Mouse (Mus musculus): Measurements from ENCODE around the gene Ptpn21. TPM values are rescaled to one million over a fixed set of nuclear protein-coding genes. Genes with fewer than 3 reads are reported as not detected.

The Ptpn21 gene
- total RNA-seq, 4 experiments from 2014 or later: 35.2 to 44.5 (median 39.7) TPM

DNA sequence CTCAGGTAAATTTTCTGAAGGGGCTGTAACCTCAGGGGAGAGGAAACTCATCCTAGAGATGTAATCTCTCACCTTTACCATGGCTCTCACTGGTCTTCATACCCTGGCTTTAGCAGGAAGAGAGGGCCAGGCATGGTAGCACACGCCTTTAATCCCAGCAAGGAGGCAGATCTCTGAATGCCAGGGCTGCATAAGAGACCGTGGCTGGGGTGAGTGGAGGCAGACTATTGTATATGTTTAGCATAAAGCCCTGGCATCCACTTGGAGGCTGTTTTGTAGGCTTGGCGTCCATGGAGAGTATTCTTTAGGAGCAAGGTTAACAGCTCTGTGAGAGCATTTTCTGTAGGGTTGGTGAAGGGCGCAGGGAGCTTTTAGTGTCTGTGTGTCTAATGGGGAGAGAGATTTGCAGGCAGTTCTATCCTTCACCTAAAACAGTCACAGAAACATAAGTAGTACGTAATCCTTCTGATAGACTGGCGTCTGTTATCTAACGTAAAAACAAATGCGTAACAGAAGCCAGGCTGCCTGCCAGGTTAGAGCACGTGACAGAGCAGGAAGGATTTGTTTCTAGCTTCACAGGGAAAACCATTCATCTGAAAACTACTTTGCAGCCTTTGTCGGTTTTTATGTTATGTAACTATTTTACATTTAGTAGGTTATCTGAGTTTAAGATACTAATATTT, 68.9 kb downstream of the Ptpn21 start:
- peak in 1 of 2 experiments; percentile 17 for DNase-seq (ENCODE audit: low spot score in 2 of 2)

DNA sequence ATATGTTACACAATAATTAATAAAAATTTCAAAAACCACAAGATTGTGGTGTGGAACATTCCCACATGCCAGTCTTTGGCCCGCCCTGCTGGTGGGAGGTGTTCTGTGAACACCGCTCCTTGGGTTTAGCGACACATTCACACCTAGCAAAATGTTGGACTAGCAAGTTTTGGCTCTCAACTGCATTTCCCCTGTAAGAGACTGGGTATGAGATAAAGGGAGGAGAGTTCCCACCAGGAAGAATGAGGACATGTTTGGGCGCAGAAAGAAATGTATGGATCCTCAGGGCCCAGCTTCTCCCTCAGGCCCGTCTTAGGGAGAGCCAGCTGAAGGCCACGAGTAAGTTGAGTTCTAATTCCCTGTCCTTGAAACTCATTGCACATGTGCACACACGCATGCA, 74.6 kb downstream of the Ptpn21 start:
- DNase-seq (ENCODE audit: low spot score in 2 of 2): no peak

DNA sequence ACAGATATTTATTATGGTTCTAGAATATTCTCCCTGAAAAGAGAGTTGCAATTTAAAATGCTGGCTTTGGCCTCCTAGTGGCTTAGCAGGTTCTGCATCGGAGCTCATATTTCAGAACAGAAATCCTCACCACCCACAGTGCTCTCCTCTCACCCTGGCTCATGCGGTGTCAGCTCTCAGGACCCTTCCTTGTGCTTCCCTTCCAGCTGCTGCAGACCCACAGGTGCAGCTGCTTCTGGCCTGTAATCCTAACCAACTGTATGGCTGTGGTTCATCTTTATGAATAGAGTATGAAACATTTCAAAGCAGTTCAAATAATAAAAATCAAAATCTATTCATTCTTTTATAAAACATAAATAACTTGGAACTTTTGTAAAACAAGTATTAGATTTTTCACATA, 80.3 kb downstream of the Ptpn21 start:
- no peak for DNase-seq (ENCODE audit: low spot score in 2 of 2)

DNA sequence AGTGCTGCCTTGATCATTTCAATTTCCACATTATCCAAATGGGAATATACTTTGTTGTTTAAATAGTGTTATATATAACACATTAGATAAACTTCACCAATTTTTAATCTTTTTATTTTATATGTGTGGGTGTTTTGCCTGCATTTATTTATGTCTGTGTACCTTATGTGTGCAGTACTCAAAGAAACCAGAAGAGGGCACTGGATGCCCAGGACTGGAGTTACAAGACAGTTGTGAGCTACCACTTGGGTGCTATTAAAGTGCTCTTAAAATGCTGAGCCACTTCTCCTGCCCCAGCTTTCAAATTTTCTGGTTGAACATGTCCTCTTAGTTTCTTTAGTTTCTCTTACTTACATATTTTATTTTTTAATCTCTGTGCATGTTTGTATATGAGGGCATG, 92.4 kb downstream of the Ptpn21 start:
- DNase-seq (ENCODE audit: low spot score in 2 of 2): no peak

DNA sequence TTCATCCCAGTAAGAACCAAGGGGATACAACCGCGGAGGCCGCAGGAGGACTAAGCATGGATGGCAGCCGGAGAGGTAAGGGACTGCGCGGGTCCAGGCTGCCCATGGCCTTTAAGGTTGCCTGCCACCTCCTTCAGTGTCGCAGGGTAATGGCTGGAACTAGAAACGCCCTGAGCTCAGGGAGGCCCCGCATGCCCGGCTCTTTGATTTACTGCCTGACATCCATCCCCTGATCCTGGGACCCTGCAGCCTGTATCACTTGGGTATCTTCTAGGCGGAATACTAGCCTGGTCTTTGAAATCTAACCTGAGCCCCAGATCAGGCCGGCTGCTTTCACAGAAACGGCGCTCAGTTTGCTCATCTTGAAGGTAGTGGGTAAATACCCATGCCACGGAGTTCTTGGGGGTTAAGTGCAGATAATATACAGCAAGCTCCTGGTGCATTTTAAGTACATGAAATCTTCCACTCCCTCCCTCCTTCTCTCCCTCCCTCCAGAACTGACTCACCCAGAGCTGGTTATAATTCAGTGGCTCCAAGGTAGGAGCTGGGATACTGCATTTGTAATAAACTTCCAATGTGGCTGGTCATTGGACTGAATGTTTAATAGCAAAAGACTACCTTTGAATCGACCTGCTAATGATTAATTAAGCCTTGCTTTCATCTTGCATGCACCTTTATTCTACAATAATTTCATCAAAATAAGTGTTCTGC, 108.8 kb downstream of the Ptpn21 start:
- no peak for DNase-seq (ENCODE audit: low spot score in 2 of 2)

DNA sequence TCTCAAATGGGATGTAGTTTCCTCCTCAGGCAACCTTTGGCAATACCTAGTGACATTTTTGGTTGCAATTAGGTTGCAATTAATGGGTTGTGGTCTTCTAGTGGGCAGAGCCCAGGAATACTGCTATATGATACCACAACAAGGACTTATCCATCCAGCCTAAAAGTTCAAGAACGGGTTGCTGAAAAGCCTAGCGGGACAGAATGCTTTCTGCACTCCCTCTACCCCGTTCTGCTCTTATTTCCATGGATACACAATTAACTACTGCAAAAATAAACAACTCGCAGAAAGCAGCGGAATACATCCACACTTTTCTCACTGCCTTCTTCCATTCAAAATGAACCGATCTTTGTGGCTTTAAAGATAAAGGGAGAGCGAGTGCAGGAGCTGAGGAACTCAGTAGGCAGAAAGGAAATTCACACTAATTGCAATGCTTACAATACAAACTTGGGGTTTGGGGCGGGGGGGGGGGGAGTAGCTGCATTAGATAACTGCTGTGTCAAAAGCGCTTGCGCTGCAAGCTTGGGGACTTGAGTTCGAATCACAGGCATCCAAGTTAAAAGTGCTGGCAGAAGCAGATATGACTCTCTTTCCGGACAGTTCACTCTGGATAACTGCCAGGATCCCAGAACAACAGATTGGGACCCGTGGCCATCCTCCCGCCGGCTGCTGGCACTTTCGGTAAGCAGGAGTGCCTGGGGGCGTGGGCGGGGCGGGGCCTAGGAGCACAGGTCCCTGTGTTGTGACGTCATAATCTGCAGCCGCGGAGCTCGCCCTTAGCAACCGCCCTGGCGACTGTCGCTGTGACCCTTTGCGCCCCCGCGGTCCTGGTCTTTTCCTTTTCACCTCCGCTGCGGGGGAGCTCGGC, 109.6 kb downstream of the Ptpn21 start, which contains the start of gene Spata7:
Gene Spata7 (plus strand): TSS at position 766 of the 868 bp plus-strand sequence.
- DNase-seq (ENCODE audit: low spot score in 2 of 2): peak; percentile 61 to 68

Other genes starting within 250 kb of the Ptpn21 start
- gene Kcnk10, start 159.1 kb downstream of the Ptpn21 start, total RNA-seq (2022): not detected
- 1 to 10 TPM; 3.0 to 4.0 (median 3.4) TPM for gene Spata7, start 109.2 kb downstream of the Ptpn21 start, total RNA-seq (2022)
- gene Zc3h14, start 9.6 kb upstream of the Ptpn21 start, total RNA-seq (2022): 10 to 100 TPM; 46.7 to 55.3 (median 49.1) TPM
- gene Eml5, start 164.1 kb upstream of the Ptpn21 start, total RNA-seq (2022): 1 to 10 TPM; 1.7 to 4.7 (median 3.0) TPM
- 1 to 10 TPM; 4.3 to 8.2 (median 6.9) TPM for gene Ttc8, start 183.2 kb upstream of the Ptpn21 start, total RNA-seq (2022)